Mouse (Mus musculus): Measurements from ENCODE around the gene Slamf6.

DNA sequence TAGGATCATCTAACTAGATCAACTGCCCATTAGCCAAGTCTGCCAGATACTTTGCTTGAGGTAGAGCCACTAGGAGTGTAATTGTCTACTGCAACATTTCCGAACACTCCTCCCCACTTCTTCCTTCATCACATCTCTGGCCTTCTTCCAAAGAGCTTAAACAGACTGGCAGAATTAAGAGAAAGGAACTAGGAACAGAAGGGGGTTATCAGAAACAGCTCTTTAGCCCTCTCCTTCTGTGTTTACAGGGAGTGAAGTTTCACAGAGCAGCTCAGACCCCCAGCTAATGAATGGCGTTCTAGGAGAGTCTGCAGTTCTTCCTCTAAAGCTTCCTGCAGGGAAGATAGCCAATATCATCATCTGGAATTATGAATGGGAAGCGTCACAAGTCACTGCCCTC lies 16.5 kb downstream of the Slamf6 start:
- TF ChIP-seq CTCF (IDR thresholded peaks at IDR 0.05 in 2 of 3, conservative IDR thresholded peaks at IDR 0.05 in 1 of 3; ENCODE audit: control insufficient read depth in 1 of 3, insufficient read depth in 1 of 3, low read depth in 2 of 3, low read length in 3 of 3, poor library complexity in 1 of 3, severe bottlenecking in 1 of 3) (no peak), HCFC1 (IDR thresholded peaks at IDR 0.05; ENCODE audit: low read depth, low read length) (no peak), GATA1 (IDR thresholded peaks at IDR 0.05; ENCODE audit: low read depth, low read length) (no peak), MAFK (IDR thresholded peaks at IDR 0.05; ENCODE audit: borderline replicate concordance, low read depth, low read length) (no peak), USF1 (IDR thresholded peaks at IDR 0.05; ENCODE audit: low read depth, low read length) (no peak)

All from MEL (cell line).